Mouse (Mus musculus): ENCODE measurements around the gene Glp2r. TPM values are rescaled to one million over a fixed set of nuclear protein-coding genes. Genes with fewer than 3 reads are reported as not detected.

The Glp2r gene
- polyA plus RNA-seq, 1 experiment from 2014 or later = not detected

GRCm38 (mm10) chr11:67797931-67798330 is 27.0 kb upstream of the Glp2r start, which contains the start of gene Dhrs7c:
Gene Dhrs7c (plus strand): TSS chr11:67798187.
- Histone ChIP-seq H3K4me1 (ENCODE audit: control insufficient read depth, insufficient read depth, low read length) (no peaks in the 10 kb centered on the region), H3K9me3 (ENCODE audit: control insufficient read depth, low read length) (no peaks in the 10 kb centered on the region), H3K4me3 (ENCODE audit: low read depth, low read length) (no peak within 1 kb of the TSS), H3K27ac (replicated peaks; ENCODE audit: low read depth, low read length) (no peak within 1 kb of the TSS), H3K4me2 (ENCODE audit: low read depth, low read length) (no peak within 1 kb of the TSS), H3K27me3 (replicated peaks; ENCODE audit: control insufficient read depth, insufficient read depth, low read length) (no peaks in the 10 kb centered on the region), H3K9ac (ENCODE audit: low read depth, low read length) (no peak within 1 kb of the TSS), H3K36me3 (ENCODE audit: control insufficient read depth, insufficient read depth, low read length) (no peaks in the 10 kb centered on the region)
- ATAC-seq (ENCODE audit: low read depth) (no peak), DNase-seq (ENCODE audit: low spot score) (peak; percentile 43)
- WGBS = 61% methylated on average over 7 of the region's 7 CpGs

GRCm38 (mm10) chr11:67790182-67790581 is 19.2 kb upstream of the Glp2r start:
- 69% methylated on average over 11 of the region's 11 CpGs for WGBS
- Histone ChIP-seq H3K9me3 (ENCODE audit: control insufficient read depth, low read length) (no peaks in the 10 kb centered on the region), H3K27me3 (replicated peaks; ENCODE audit: control insufficient read depth, insufficient read depth, low read length) (no peaks in the 10 kb centered on the region), H3K36me3 (ENCODE audit: control insufficient read depth, insufficient read depth, low read length) (no peaks in the 10 kb centered on the region), H3K9ac (ENCODE audit: low read depth, low read length) (no peak overlapping the region), H3K4me1 (ENCODE audit: control insufficient read depth, insufficient read depth, low read length) (no peaks in the 10 kb centered on the region), H3K4me3 (ENCODE audit: low read depth, low read length) (no peak overlapping the region), H3K27ac (replicated peaks; ENCODE audit: low read depth, low read length) (no peak overlapping the region), H3K4me2 (ENCODE audit: low read depth, low read length) (no peak overlapping the region)
- ATAC-seq (ENCODE audit: low read depth) (no peak), DNase-seq (ENCODE audit: low spot score) (peak; percentile 19)

- Histone ChIP-seq H3K4me1 (ENCODE audit: control insufficient read depth, insufficient read depth, low read length) (no peaks in the 10 kb centered on the region), H3K9me3 (ENCODE audit: control insufficient read depth, low read length) (no peaks in the 10 kb centered on the region), H3K4me3 (ENCODE audit: low read depth, low read length) (no peak within 1 kb of the TSS), H3K36me3 (ENCODE audit: control insufficient read depth, insufficient read depth, low read length) (no peaks in the 10 kb centered on the region), H3K27ac (replicated peaks; ENCODE audit: low read depth, low read length) (no peak within 1 kb of the TSS), H3K4me2 (ENCODE audit: low read depth, low read length) (no peak within 1 kb of the TSS), H3K9ac (ENCODE audit: low read depth, low read length) (no peak within 1 kb of the TSS), H3K27me3 (replicated peaks; ENCODE audit: control insufficient read depth, insufficient read depth, low read length) (no peaks in the 10 kb centered on the region)
- 75% methylated on average over 12 of the region's 12 CpGs for WGBS
- no peak for DNase-seq (ENCODE audit: low spot score)
- ATAC-seq (ENCODE audit: low read depth) = no peak
These were observed 3.4 kb upstream of the Glp2r start, which contains the start of gene Gsg1l2 for GRCm38 (mm10) chr11:67774379-67774778. Gene Gsg1l2 (plus strand): TSS chr11:67774608.

GRCm38 (mm10) chr11:67772577-67772976 is 1.6 kb upstream of the Glp2r start:
- Histone ChIP-seq H3K4me1 (ENCODE audit: control insufficient read depth, insufficient read depth, low read length) (no peaks in the 10 kb centered on the region), H3K36me3 (ENCODE audit: control insufficient read depth, insufficient read depth, low read length) (no peaks in the 10 kb centered on the region), H3K9me3 (ENCODE audit: control insufficient read depth, low read length) (no peaks in the 10 kb centered on the region), H3K9ac (ENCODE audit: low read depth, low read length) (no peak overlapping the region), H3K27me3 (replicated peaks; ENCODE audit: control insufficient read depth, insufficient read depth, low read length) (no peaks in the 10 kb centered on the region), H3K27ac (replicated peaks; ENCODE audit: low read depth, low read length) (no peak overlapping the region), H3K4me3 (ENCODE audit: low read depth, low read length) (no peak overlapping the region), H3K4me2 (ENCODE audit: low read depth, low read length) (no peak overlapping the region)
- DNase-seq (ENCODE audit: low spot score) (peak; percentile 84), ATAC-seq (ENCODE audit: low read depth) (no peak)
- 22% methylated on average over 8 of the region's 8 CpGs for WGBS

GRCm38 (mm10) chr11:67771691-67772090 is 738 bp upstream of the Glp2r start:
- DNase-seq (ENCODE audit: low spot score) = no peak
- no peaks in the 10 kb centered on the region for H3K27me3 ChIP-seq (replicated peaks; ENCODE audit: control insufficient read depth, insufficient read depth, low read length)
- H3K27ac ChIP-seq (replicated peaks; ENCODE audit: low read depth, low read length) = no peak overlapping the region
- no peak overlapping the region for H3K4me2 ChIP-seq (ENCODE audit: low read depth, low read length)
- H3K9me3 ChIP-seq (ENCODE audit: control insufficient read depth, low read length) = no peaks in the 10 kb centered on the region
- 87% methylated on average over 2 of the region's 2 CpGs for WGBS
- no peaks in the 10 kb centered on the region for H3K36me3 ChIP-seq (ENCODE audit: control insufficient read depth, insufficient read depth, low read length)
- no peak overlapping the region for H3K4me3 ChIP-seq (ENCODE audit: low read depth, low read length)
- no peaks in the 10 kb centered on the region for H3K4me1 ChIP-seq (ENCODE audit: control insufficient read depth, insufficient read depth, low read length)
- ATAC-seq (ENCODE audit: low read depth) = no peak
- H3K9ac ChIP-seq (ENCODE audit: low read depth, low read length) = no peak overlapping the region

GRCm38 (mm10) chr11:67757373-67758167 is 13.4 kb downstream of the Glp2r start:
- DNase-seq (ENCODE audit: low spot score) (no peak), ATAC-seq (ENCODE audit: low read depth) (no peak)
- no peaks in the 10 kb centered on the region for H3K27me3 ChIP-seq (replicated peaks; ENCODE audit: control insufficient read depth, insufficient read depth, low read length)
- H3K9me3 ChIP-seq (ENCODE audit: control insufficient read depth, low read length) = no peaks in the 10 kb centered on the region
- no peak overlapping the region for H3K9ac ChIP-seq (ENCODE audit: low read depth, low read length)
- 69% methylated on average over 15 of the region's 15 CpGs for WGBS
- H3K27ac ChIP-seq (replicated peaks; ENCODE audit: low read depth, low read length) = no peak overlapping the region
- no peaks in the 10 kb centered on the region for H3K36me3 ChIP-seq (ENCODE audit: control insufficient read depth, insufficient read depth, low read length)
- no peak overlapping the region for H3K4me2 ChIP-seq (ENCODE audit: low read depth, low read length)
- no peak overlapping the region for H3K4me3 ChIP-seq (ENCODE audit: low read depth, low read length)
- no peaks in the 10 kb centered on the region for H3K4me1 ChIP-seq (ENCODE audit: control insufficient read depth, insufficient read depth, low read length)

- H3K4me3 ChIP-seq (ENCODE audit: low read depth, low read length) = no peak overlapping the region
- no peak overlapping the region for H3K4me2 ChIP-seq (ENCODE audit: low read depth, low read length)
- no peaks in the 10 kb centered on the region for H3K36me3 ChIP-seq (ENCODE audit: control insufficient read depth, insufficient read depth, low read length)
- ATAC-seq (ENCODE audit: low read depth) (no peak), DNase-seq (ENCODE audit: low spot score) (no peak)
- H3K27me3 ChIP-seq (replicated peaks; ENCODE audit: control insufficient read depth, insufficient read depth, low read length) = no peaks in the 10 kb centered on the region
- 95% methylated on average over 1 of the region's 1 CpGs for WGBS
- no peak overlapping the region for H3K9ac ChIP-seq (ENCODE audit: low read depth, low read length)
- H3K9me3 ChIP-seq (ENCODE audit: control insufficient read depth, low read length) = no peaks in the 10 kb centered on the region
- H3K4me1 ChIP-seq (ENCODE audit: control insufficient read depth, insufficient read depth, low read length) = no peaks in the 10 kb centered on the region
- H3K27ac ChIP-seq (replicated peaks; ENCODE audit: low read depth, low read length) = no peak overlapping the region
These were observed 14.7 kb downstream of the Glp2r start for GRCm38 (mm10) chr11:67756287-67756686.

- Histone ChIP-seq H3K4me1 (ENCODE audit: control insufficient read depth, insufficient read depth, low read length) (no peaks in the 10 kb centered on the region), H3K36me3 (ENCODE audit: control insufficient read depth, insufficient read depth, low read length) (no peaks in the 10 kb centered on the region), H3K4me3 (ENCODE audit: low read depth, low read length) (no peak overlapping the region), H3K27me3 (replicated peaks; ENCODE audit: control insufficient read depth, insufficient read depth, low read length) (no peaks in the 10 kb centered on the region), H3K9ac (ENCODE audit: low read depth, low read length) (no peak overlapping the region), H3K27ac (replicated peaks; ENCODE audit: low read depth, low read length) (no peak overlapping the region), H3K9me3 (ENCODE audit: control insufficient read depth, low read length) (no peaks in the 10 kb centered on the region), H3K4me2 (ENCODE audit: low read depth, low read length) (no peak overlapping the region)
- ATAC-seq (ENCODE audit: low read depth) (no peak), DNase-seq (ENCODE audit: low spot score) (no peak)
These were observed 29.4 kb downstream of the Glp2r start for GRCm38 (mm10) chr11:67741569-67741968.

All from embryonic facial prominence, embryonic 14.5 days (tissue).